Mouse (Mus musculus) neural tube, embryonic 12.5 days (tissue): ENCODE results near the gene Gatb. TPM values are rescaled to one million over a fixed set of nuclear protein-coding genes. Genes with fewer than 3 reads are reported as not detected.

Experiments used
- ATAC-seq: fragments of 200-750 bp; cut with Nextera tagmentation; 2 replicates; pipeline ENCODE4 v1.8.0; 2017; ENCODE audit warnings: low read depth, mild to moderate bottlenecking, moderate TSS enrichment, moderate library complexity; ENCODE audit not compliant: low FRiP score
- H3K27ac ChIP-seq: fragments of 300-500 bp; sonication (generic); 2 replicates; pipeline ENCODE4 v1.5.1; 2016
- H3K27me3 ChIP-seq: fragments of 300-500 bp; sonication (generic); replicated peaks from 2 replicates; pipeline ENCODE4 v1.6.1; 2016; ENCODE audit warnings: mild to moderate bottlenecking
- H3K36me3 ChIP-seq: fragments of 300-500 bp; sonication (generic); 2 replicates; pipeline ENCODE4 v1.6.1; 2016; ENCODE audit warnings: mild to moderate bottlenecking
- H3K4me1 ChIP-seq: fragments of 300-500 bp; sonication (generic); 2 replicates; pipeline ENCODE4 v1.6.1; 2016
- H3K4me2 ChIP-seq: fragments of 300-500 bp; sonication (generic); replicated peaks from 2 replicates; pipeline ENCODE4 v1.6.1; 2016; ENCODE audit warnings: mild to moderate bottlenecking
- H3K4me3 ChIP-seq: fragments of 300-500 bp; sonication (generic); 2 replicates; pipeline ENCODE4 v1.5.1; 2016
- H3K9ac ChIP-seq: fragments of 300-500 bp; sonication (generic); 2 replicates; pipeline ENCODE4 v1.6.1; 2016; ENCODE audit warnings: mild to moderate bottlenecking
- H3K9me3 ChIP-seq: fragments of 300-500 bp; sonication (generic); 2 replicates; pipeline ENCODE4 v1.6.1; 2016; ENCODE audit warnings: mild to moderate bottlenecking
- WGBS: fragments of 180-500 bp; shearing (Covaris S2); methylation state at CpG from one replicate; pipeline ENCODE4 v1.1.7; 2016; 5-methylcytosine and 5-hydroxymethylcytosine counted together
- polyA plus RNA-seq: library from polyadenylated mRNA; unstranded; fragments of >200 nt; fragmentation: Nextera tagmentation; extraction: Ambion mirVana; gene quantifications from 2 replicates; pipeline ENCODE4 v1.2.1, GENCODE M21; 2016

The Gatb gene
- polyA plus RNA-seq, 1 experiment from 2014 or later: 20.6 TPM

- Histone ChIP-seq H3K4me2 (no peak overlapping the region), H3K4me1 (no peaks in the 10 kb centered on the region), H3K36me3 (no peaks in the 10 kb centered on the region), H3K4me3 (no peak overlapping the region), H3K9me3 (no peaks in the 10 kb centered on the region), H3K27me3 (no peaks in the 10 kb centered on the region), H3K9ac (no peak overlapping the region), H3K27ac (no peak overlapping the region)
- no peak for ATAC-seq
- WGBS: 66% methylated on average over 4 of the region's 4 CpGs
Measured at GRCm38 (mm10) chr3:85691134-85691533, 117.2 kb downstream of the Gatb start.

- Histone ChIP-seq H3K36me3 (no peaks in the 10 kb centered on the region), H3K9ac (no peak overlapping the region), H3K9me3 (no peaks in the 10 kb centered on the region), H3K4me2 (no peak overlapping the region), H3K27me3 (no peaks in the 10 kb centered on the region), H3K4me1 (no peaks in the 10 kb centered on the region), H3K27ac (no peak overlapping the region), H3K4me3 (no peak overlapping the region)
- 55% methylated on average over 3 of the region's 3 CpGs for WGBS
- ATAC-seq: no peak
Measured at GRCm38 (mm10) chr3:85693013-85693412, 119.1 kb downstream of the Gatb start.

- no peaks in the 10 kb centered on the region for H3K27me3 ChIP-seq
- no peak for ATAC-seq
Measured at GRCm38 (mm10) chr3:85695056-85695455, 121.1 kb downstream of the Gatb start.

GRCm38 (mm10) chr3:85698496-85698895, 124.6 kb downstream of the Gatb start:
- no peak for ATAC-seq
- H3K36me3 ChIP-seq: no peaks in the 10 kb centered on the region
- H3K4me3 ChIP-seq: no peak overlapping the region
- no peak overlapping the region for H3K9ac ChIP-seq
- no peaks in the 10 kb centered on the region for H3K4me1 ChIP-seq
- no peaks in the 10 kb centered on the region for H3K27me3 ChIP-seq
- no peak overlapping the region for H3K4me2 ChIP-seq
- no peak overlapping the region for H3K27ac ChIP-seq
- H3K9me3 ChIP-seq: no peaks in the 10 kb centered on the region
- WGBS: 89% methylated on average over 4 of the region's 4 CpGs

More at GRCm38 (mm10) chr3:85695056-85695455, 121.1 kb downstream of the Gatb start:
- H3K4me2 ChIP-seq: no peak overlapping the region
- H3K9ac ChIP-seq: no peak overlapping the region
- H3K4me3 ChIP-seq: no peak overlapping the region
- no peaks in the 10 kb centered on the region for H3K9me3 ChIP-seq
- WGBS: 59% methylated on average over 3 of the region's 3 CpGs
- H3K4me1 ChIP-seq: no peaks in the 10 kb centered on the region
- H3K36me3 ChIP-seq: no peaks in the 10 kb centered on the region
- no peak overlapping the region for H3K27ac ChIP-seq

- no peaks in the 10 kb centered on the region for H3K4me1 ChIP-seq
- WGBS: 40% methylated on average over 6 of the region's 6 CpGs
- no peak overlapping the region for H3K27ac ChIP-seq
- no peaks in the 10 kb centered on the region for H3K36me3 ChIP-seq
- ATAC-seq: no peak
- H3K9ac ChIP-seq: no peak overlapping the region
- H3K9me3 ChIP-seq: no peaks in the 10 kb centered on the region
- no peak overlapping the region for H3K4me3 ChIP-seq
- no peak overlapping the region for H3K4me2 ChIP-seq
- H3K27me3 ChIP-seq: no peaks in the 10 kb centered on the region
Measured at GRCm38 (mm10) chr3:85703141-85703882, 129.4 kb downstream of the Gatb start.

Other genes starting within 250 kb of the Gatb start
- gene Fam160a1, start 243.2 kb downstream of the Gatb start, polyA plus RNA-seq: 0.72 and 0.85 TPM in 2 replicates